In genomic region chr12:25303500-25304050, GRCm38 (mm10) we compare ENCODE assay signal across 15 mouse cellular contexts.
A peak's percentile ranks its signal among the peaks of the same experiment; 100 is the strongest.
DNase-seq lines count a peak whose midpoint lies in the region; ATAC-seq and TF ChIP-seq lines count a peak whose summit lies in the region.
"Had no signal": no experiment of that assay in that cellular context is flagged by ENCODE, and none has a peak within 500 bp of the region (broad histone marks: within the 10 kb centered on the region; RNA-seq: fewer than 3 reads in every experiment).

No protein-coding gene starts in this region.

- no peaks in the 10 kb centered on the region for H3K9me3 ChIP-seq in embryonic facial prominence, embryonic 10.5 days
- H3K9me3 ChIP-seq in lung, embryonic 16.5 days (ENCODE audit: control insufficient read depth, low read length), result no peaks in the 10 kb centered on the region
- no peaks in the 10 kb centered on the region for H3K9me3 ChIP-seq in hindbrain, postnatal 0 days (ENCODE audit: low read length)

- H3K4me2 ChIP-seq in lung, embryonic 16.5 days (ENCODE audit: low read depth, low read length), result no peak overlapping the region; the same call in 1 of the 2 replicates
- H3K4me2 ChIP-seq in hindbrain, postnatal 0 days (ENCODE audit: low read depth, low read length), result no peak overlapping the region
- H3K4me2 ChIP-seq: hindbrain, embryonic 14.5 days had no signal

- 0 out of 2 replicates have a peak overlapping the region, but pooled peaks have one; percentile 26 for H3K27ac ChIP-seq in embryonic facial prominence, embryonic 10.5 days (replicated peaks)
- peak overlapping the region; percentile 29 for H3K27ac ChIP-seq in lung, embryonic 16.5 days (ENCODE audit: low read length)
- no peak overlapping the region for H3K27ac ChIP-seq in hindbrain, postnatal 0 days
- H3K27ac ChIP-seq: hindbrain, embryonic 14.5 days; layer of hippocampus, adult 2 months; liver, embryonic 14.5 days had no signal

- H3K27me3 ChIP-seq in embryonic facial prominence, embryonic 10.5 days (replicated peaks; ENCODE audit: low read depth, poor library complexity, severe bottlenecking), result no peaks in the 10 kb centered on the region
- no peaks in the 10 kb centered on the region for H3K27me3 ChIP-seq in lung, embryonic 16.5 days (ENCODE audit: control insufficient read depth, insufficient read depth, low read depth, low read length)
- no peaks in the 10 kb centered on the region for H3K27me3 ChIP-seq in hindbrain, postnatal 0 days (ENCODE audit: insufficient read depth, low read length)

- no peak overlapping the region; the same call in 1 of the 2 replicates for H3K9ac ChIP-seq in lung, embryonic 16.5 days (ENCODE audit: low read length)
- H3K9ac ChIP-seq in hindbrain, postnatal 0 days (replicated peaks; ENCODE audit: low read length), result no peak overlapping the region
- H3K9ac ChIP-seq: hindbrain, embryonic 14.5 days; liver, embryonic 14.5 days had no signal

- no peaks in the 10 kb centered on the region for H3K36me3 ChIP-seq in embryonic facial prominence, embryonic 10.5 days (replicated peaks)
- H3K36me3 ChIP-seq in lung, embryonic 16.5 days (ENCODE audit: control insufficient read depth, insufficient read depth, low read length), result no peaks in the 10 kb centered on the region
- no peaks in the 10 kb centered on the region for H3K36me3 ChIP-seq in hindbrain, postnatal 0 days (ENCODE audit: insufficient read depth, low read length)

- H3K4me1 ChIP-seq in embryonic facial prominence, embryonic 10.5 days, result peaks cover 34% of the 10 kb centered on the region
- peaks cover 17% of the 10 kb centered on the region; the same call in 1 of the 2 replicates for H3K4me1 ChIP-seq in lung, embryonic 16.5 days (replicated peaks; ENCODE audit: control insufficient read depth, insufficient read depth, low read length)
- H3K4me1 ChIP-seq in hindbrain, postnatal 0 days (ENCODE audit: insufficient read depth, low read length), result peaks cover 8% of the 10 kb centered on the region

- 55% methylated on average over 7 of the region's 7 CpGs for WGBS in embryonic facial prominence, embryonic 10.5 days
- 28% methylated on average over 7 of the region's 7 CpGs for WGBS in lung, embryonic 16.5 days
- 34% methylated on average over 7 of the region's 7 CpGs for WGBS in hindbrain, postnatal 0 days

- no peak for TF ChIP-seq CTCF in hindbrain, postnatal 0 days (IDR thresholded peaks at IDR 0.05; ENCODE audit: low read depth)

- ATAC-seq in lung, embryonic 16.5 days (ENCODE audit: low read depth), result 0 out of 2 replicates have a peak, but pooled peaks have one; percentile 52
- no peak for ATAC-seq in hindbrain, postnatal 0 days
- ATAC-seq: CD4-positive, CD25-positive, alpha-beta regulatory T cell, adult 4 months had no signal

- peak; percentile 22 for DNase-seq in kidney, postnatal 10 days
- DNase-seq in kidney, postnatal 25 days, result no peak
- DNase-seq in embryonic facial prominence, embryonic 10.5 days (ENCODE audit: low spot score), result no peak
- DNase-seq in retina, postnatal 1 day, result peak; percentile 73
- DNase-seq in hindbrain, postnatal 0 days (ENCODE audit: low spot score), result no peak
- DNase-seq in adrenal gland, postnatal 14 days, result no peak
- DNase-seq: adrenal gland, postnatal 25 days; cerebellum, adult 11 months; thymus, postnatal 14 days had no signal

- H3K4me3 ChIP-seq in embryonic facial prominence, embryonic 10.5 days, result no peak overlapping the region
- no peak overlapping the region for H3K4me3 ChIP-seq in lung, embryonic 16.5 days (ENCODE audit: low read length)
- H3K4me3 ChIP-seq in hindbrain, postnatal 0 days (ENCODE audit: low read length), result no peak overlapping the region
- H3K4me3 ChIP-seq: layer of hippocampus, adult 2 months; myocyte had no signal

Comparison
In these comparisons a context has a peak if more than half of its experiments do, and no peak if none do; other contexts are left out.
1. DNase-seq: peak in kidney, postnatal 10 days (single experiment) and retina, postnatal 1 day (single experiment); none in kidney, postnatal 25 days (0 of 2), embryonic facial prominence, embryonic 10.5 days (single experiment), hindbrain, postnatal 0 days (single experiment) and adrenal gland, postnatal 14 days (single experiment).